Mouse (Mus musculus): ENCODE results near the gene 6030458C11Rik. TPM values are rescaled to one million over a fixed set of nuclear protein-coding genes. Genes with fewer than 3 reads are reported as not detected.

6030458C11Rik gene
- total and polyA plus RNA-seq, 3 experiments: 17.5 to 38.3 (median 30.6) TPM

GRCm38 (mm10) chr15:12856780-12857179 lies 32.3 kb upstream of the 6030458C11Rik start:
- Histone ChIP-seq H3K4me1 (ENCODE audit: control insufficient read depth in 1 of 2, insufficient read depth in 2 of 2) (peaks cover 3 to 14% of the 10 kb centered on the region in 2 experiments; a peak in 3 of 4 replicates), H3K9me3 (replicated peaks; ENCODE audit: low read length) (no peaks in the 10 kb centered on the region), H3K79me2 (replicated peaks; ENCODE audit: control insufficient read depth, extremely low read depth, insufficient read depth, poor library complexity, severe bottlenecking) (no peaks in the 10 kb centered on the region), H3K27ac (ENCODE audit: insufficient read depth, low read depth) (no peak overlapping the region), H3K9ac (ENCODE audit: insufficient read depth, low read depth) (no peak overlapping the region), H3K4me3 (replicated peaks in 1 of 3; ENCODE audit: low read depth in 2 of 3, low read length in 2 of 3, poor library complexity in 1 of 3) (no peak overlapping the region), H3K27me3 (replicated peaks) (no peaks in the 10 kb centered on the region), H3K4me2 (ENCODE audit: insufficient read depth, low read depth, poor library complexity, severe bottlenecking) (peak overlapping the region; percentile 43; the same call in 1 of the 2 replicates), H3K36me3 (replicated peaks in 1 of 2; ENCODE audit: control insufficient read depth in 1 of 2, insufficient read depth in 1 of 2, low read length in 1 of 2) (peaks cover 66 to 94% of the 10 kb centered on the region in 2 experiments)
- in situ Hi-C loops (cut with MboI; ENCODE audit: low pct_ligation_motif_present, low pct_unique_long_range_greater_than_20kb, low sequenced_read_pairs): no loop called here
- no peak for TF ChIP-seq RAD21 (IDR thresholded peaks at IDR 0.05; ENCODE audit: low read depth, low read length)
- TF ChIP-seq MXI1 (IDR thresholded peaks at IDR 0.05; ENCODE audit: low read depth, low read length): no peak
- no peak for TF ChIP-seq BHLHE40 (IDR thresholded peaks at IDR 0.05; ENCODE audit: low read depth, low read length)
- no peak for TF ChIP-seq MYC (IDR thresholded peaks at IDR 0.05; ENCODE audit: low read depth, low read length)
- no peak for TF ChIP-seq HCFC1 (IDR thresholded peaks at IDR 0.05; ENCODE audit: low read depth, low read length)
- TF ChIP-seq POLR2AphosphoS2 (IDR thresholded peaks at IDR 0.05; ENCODE audit: low read depth, low read length): no peak
- no peak for TF ChIP-seq KAT2A (IDR thresholded peaks at IDR 0.05; ENCODE audit: insufficient replicate concordance, low read length)
- TF ChIP-seq PAX5 (IDR thresholded peaks at IDR 0.05; ENCODE audit: low read length): no peak
- TF ChIP-seq GABPA (IDR thresholded peaks at IDR 0.05; ENCODE audit: insufficient replicate concordance, low read depth, low read length): no peak
- TF ChIP-seq CTCF (conservative IDR thresholded peaks at IDR 0.05 in 1 of 2, IDR thresholded peaks at IDR 0.05 in 1 of 2; ENCODE audit: low read depth in 2 of 2, low read length in 2 of 2): no peak
- TF ChIP-seq MAX (IDR thresholded peaks at IDR 0.05; ENCODE audit: low read length): no peak
- TF ChIP-seq USF1 (IDR thresholded peaks at IDR 0.05; ENCODE audit: low read depth, low read length): no peak
- TF ChIP-seq TBP (conservative IDR thresholded peaks at IDR 0.05; ENCODE audit: low read depth, low read length): no peak
- no peak for TF ChIP-seq ZNF384 (IDR thresholded peaks at IDR 0.05; ENCODE audit: low read depth, low read length)
- no peak for TF ChIP-seq MAZ (IDR thresholded peaks at IDR 0.05; ENCODE audit: low read depth, low read length)
- no peak for TF ChIP-seq JUN (IDR thresholded peaks at IDR 0.05; ENCODE audit: insufficient read depth, low read depth, low read length)
- TF ChIP-seq UBTF (IDR thresholded peaks at IDR 0.05; ENCODE audit: low read depth, low read length): no peak
- no peak for TF ChIP-seq CHD2 (IDR thresholded peaks at IDR 0.05; ENCODE audit: low read length)
- TF ChIP-seq E2F4 (IDR thresholded peaks at IDR 0.05; ENCODE audit: insufficient replicate concordance, low read depth, low read length): no peak
- TF ChIP-seq NRF1 (IDR thresholded peaks at IDR 0.05; ENCODE audit: low read depth, low read length): no peak
- dilution Hi-C loops (cut with MboI; ENCODE audit: extremely low pct_ligation_motif_present, extremely low pct_unique_long_range_greater_than_20kb, low sequenced_read_pairs): no loop called here
- DNase-seq (ENCODE audit: extremely low read depth): peak; percentile 34

GRCm38 (mm10) chr15:12853471-12853870 lies 29.0 kb upstream of the 6030458C11Rik start:
- no peaks in the 10 kb centered on the region for H3K27me3 ChIP-seq (replicated peaks)
- TF ChIP-seq RAD21 (IDR thresholded peaks at IDR 0.05; ENCODE audit: low read depth, low read length): no peak
- TF ChIP-seq MAX (IDR thresholded peaks at IDR 0.05; ENCODE audit: low read length): no peak
- no peak for TF ChIP-seq PAX5 (IDR thresholded peaks at IDR 0.05; ENCODE audit: low read length)
- no peak for TF ChIP-seq SMC3 (IDR thresholded peaks at IDR 0.05; ENCODE audit: low read depth, low read length)
- no peak for TF ChIP-seq JUND (conservative IDR thresholded peaks at IDR 0.05; ENCODE audit: low read depth, low read length)
- TF ChIP-seq MXI1 (IDR thresholded peaks at IDR 0.05; ENCODE audit: low read depth, low read length): no peak
- TF ChIP-seq ZNF384 (IDR thresholded peaks at IDR 0.05; ENCODE audit: low read depth, low read length): no peak
- H3K36me3 ChIP-seq (replicated peaks in 1 of 2; ENCODE audit: control insufficient read depth in 1 of 2, insufficient read depth in 1 of 2, low read length in 1 of 2): peaks cover 67 to 93% of the 10 kb centered on the region in 2 experiments
- dilution Hi-C loops (cut with MboI; ENCODE audit: extremely low pct_ligation_motif_present, extremely low pct_unique_long_range_greater_than_20kb, low sequenced_read_pairs) (no loop called here), in situ Hi-C loops (cut with MboI; ENCODE audit: low pct_ligation_motif_present, low pct_unique_long_range_greater_than_20kb, low sequenced_read_pairs) (no loop called here)
- H3K27ac ChIP-seq (ENCODE audit: insufficient read depth, low read depth): no peak overlapping the region
- H3K4me1 ChIP-seq (ENCODE audit: control insufficient read depth in 1 of 2, insufficient read depth in 2 of 2): peaks cover 3 to 9% of the 10 kb centered on the region in 2 experiments; a peak in 3 of 4 replicates
- no peaks in the 10 kb centered on the region for H3K79me2 ChIP-seq (replicated peaks; ENCODE audit: control insufficient read depth, extremely low read depth, insufficient read depth, poor library complexity, severe bottlenecking)
- no peak overlapping the region for H3K4me3 ChIP-seq (replicated peaks in 1 of 3; ENCODE audit: low read depth in 2 of 3, low read length in 2 of 3, poor library complexity in 1 of 3)
- H3K9me3 ChIP-seq (replicated peaks; ENCODE audit: low read length): no peaks in the 10 kb centered on the region
- DNase-seq (ENCODE audit: extremely low read depth): no peak
- no peak overlapping the region for H3K4me2 ChIP-seq (ENCODE audit: insufficient read depth, low read depth, poor library complexity, severe bottlenecking)
- H3K9ac ChIP-seq (ENCODE audit: insufficient read depth, low read depth): no peak overlapping the region

Measured in CH12.LX (cell line).